Mouse (Mus musculus): ENCODE data around the gene Ptprt. TPM values are rescaled to one million over a fixed set of nuclear protein-coding genes. Genes with fewer than 3 reads are reported as not detected.

Gene Ptprt
- polyA plus RNA-seq, 1 experiment: 15.9 TPM

GRCm38 (mm10) chr2:162409245-162409644 lies 251.7 kb downstream of the Ptprt start:
- no peaks in the 10 kb centered on the region for H3K27me3 ChIP-seq (ENCODE audit: control insufficient read depth, insufficient read depth, low read length)
- no peak overlapping the region for H3K4me3 ChIP-seq (replicated peaks; ENCODE audit: insufficient read depth, low read depth, low read length)
- TF ChIP-seq POLR2A (IDR thresholded peaks at IDR 0.05; ENCODE audit: borderline replicate concordance, insufficient read depth, low read length): no peak
- TF ChIP-seq CTCF (IDR thresholded peaks at IDR 0.05; ENCODE audit: borderline replicate concordance, insufficient read depth, low read depth, low read length): no peak
- DNase-seq: peak in 1 of 2 experiments; percentile 17
- WGBS: 29% methylated on average over 8 of the region's 8 CpGs
- H3K4me1 ChIP-seq (ENCODE audit: control insufficient read depth, insufficient read depth, low read length): no peaks in the 10 kb centered on the region; the same call in 1 of the 2 replicates
- H3K27ac ChIP-seq (ENCODE audit: insufficient read depth, low read length): no peak overlapping the region

- whole genome bisulfite sequencing: 28% methylated on average over 6 of the region's 6 CpGs
- TF ChIP-seq CTCF (IDR thresholded peaks at IDR 0.05; ENCODE audit: borderline replicate concordance, insufficient read depth, low read depth, low read length) (no peak), POLR2A (IDR thresholded peaks at IDR 0.05; ENCODE audit: borderline replicate concordance, insufficient read depth, low read length) (no peak)
- Histone ChIP-seq H3K27ac (ENCODE audit: insufficient read depth, low read length) (no peak overlapping the region), H3K4me3 (replicated peaks; ENCODE audit: insufficient read depth, low read depth, low read length) (no peak overlapping the region), H3K27me3 (ENCODE audit: control insufficient read depth, insufficient read depth, low read length) (no peaks in the 10 kb centered on the region), H3K4me1 (ENCODE audit: control insufficient read depth, insufficient read depth, low read length) (peaks cover 5% of the 10 kb centered on the region)
- DNase-seq: peak in 1 of 2 experiments; percentile 20
Observed at GRCm38 (mm10) chr2:162401316-162402100, 259.4 kb downstream of the Ptprt start.

GRCm38 (mm10) chr2:162394601-162395000 lies 266.3 kb downstream of the Ptprt start:
- peak; percentile 43 to 61 for DNase-seq
- peaks cover 3% of the 10 kb centered on the region; the same call in 1 of the 2 replicates for H3K4me1 ChIP-seq (ENCODE audit: control insufficient read depth, insufficient read depth, low read length)
- no peak overlapping the region for H3K27ac ChIP-seq (ENCODE audit: insufficient read depth, low read length)
- TF ChIP-seq CTCF (IDR thresholded peaks at IDR 0.05; ENCODE audit: borderline replicate concordance, insufficient read depth, low read depth, low read length) (no peak), POLR2A (IDR thresholded peaks at IDR 0.05; ENCODE audit: borderline replicate concordance, insufficient read depth, low read length) (no peak)
- WGBS: 22% methylated on average over 6 of the region's 6 CpGs
- no peaks in the 10 kb centered on the region for H3K27me3 ChIP-seq (ENCODE audit: control insufficient read depth, insufficient read depth, low read length)
- no peak overlapping the region for H3K4me3 ChIP-seq (replicated peaks; ENCODE audit: insufficient read depth, low read depth, low read length)

- Histone ChIP-seq H3K4me1 (ENCODE audit: control insufficient read depth, insufficient read depth, low read length) (peaks cover 3% of the 10 kb centered on the region; the same call in 1 of the 2 replicates), H3K27ac (ENCODE audit: insufficient read depth, low read length) (no peak overlapping the region), H3K27me3 (ENCODE audit: control insufficient read depth, insufficient read depth, low read length) (no peaks in the 10 kb centered on the region), H3K4me3 (replicated peaks; ENCODE audit: insufficient read depth, low read depth, low read length) (no peak overlapping the region)
- no peak for TF ChIP-seq POLR2A (IDR thresholded peaks at IDR 0.05; ENCODE audit: borderline replicate concordance, insufficient read depth, low read length)
- TF ChIP-seq CTCF (IDR thresholded peaks at IDR 0.05; ENCODE audit: borderline replicate concordance, insufficient read depth, low read depth, low read length): no peak
- 28% methylated on average over 4 of the region's 4 CpGs for WGBS
- DNase-seq: peak; percentile 25 to 52
Observed at GRCm38 (mm10) chr2:162391834-162392233, 269.1 kb downstream of the Ptprt start.

- Histone ChIP-seq H3K4me1 (ENCODE audit: control insufficient read depth, insufficient read depth, low read length) (no peaks in the 10 kb centered on the region), H3K27me3 (ENCODE audit: control insufficient read depth, insufficient read depth, low read length) (no peaks in the 10 kb centered on the region), H3K27ac (ENCODE audit: insufficient read depth, low read length) (no peak overlapping the region), H3K4me3 (replicated peaks; ENCODE audit: insufficient read depth, low read depth, low read length) (no peak overlapping the region)
- DNase-seq: no peak
- TF ChIP-seq CTCF (IDR thresholded peaks at IDR 0.05; ENCODE audit: borderline replicate concordance, insufficient read depth, low read depth, low read length) (no peak), POLR2A (IDR thresholded peaks at IDR 0.05; ENCODE audit: borderline replicate concordance, insufficient read depth, low read length) (no peak)
- WGBS: 53% methylated on average over 7 of the region's 7 CpGs
Observed at GRCm38 (mm10) chr2:162377309-162377708, 283.6 kb downstream of the Ptprt start.

GRCm38 (mm10) chr2:162349047-162349446 lies 311.9 kb downstream of the Ptprt start:
- WGBS: 61% methylated on average over 1 of the region's 1 CpGs

GRCm38 (mm10) chr2:162341846-162342245 lies 319.1 kb downstream of the Ptprt start:
- DNase-seq: no peak
- TF ChIP-seq CTCF (IDR thresholded peaks at IDR 0.05; ENCODE audit: borderline replicate concordance, insufficient read depth, low read depth, low read length) (no peak), POLR2A (IDR thresholded peaks at IDR 0.05; ENCODE audit: borderline replicate concordance, insufficient read depth, low read length) (no peak)
- Histone ChIP-seq H3K27ac (ENCODE audit: insufficient read depth, low read length) (no peak overlapping the region), H3K4me3 (replicated peaks; ENCODE audit: insufficient read depth, low read depth, low read length) (no peak overlapping the region), H3K4me1 (ENCODE audit: control insufficient read depth, insufficient read depth, low read length) (no peaks in the 10 kb centered on the region), H3K27me3 (ENCODE audit: control insufficient read depth, insufficient read depth, low read length) (no peaks in the 10 kb centered on the region)
- 58% methylated on average over 2 of the region's 2 CpGs for WGBS

More at GRCm38 (mm10) chr2:162349047-162349446, 311.9 kb downstream of the Ptprt start:
- no peak for DNase-seq
- Histone ChIP-seq H3K27ac (ENCODE audit: insufficient read depth, low read length) (no peak overlapping the region), H3K4me1 (ENCODE audit: control insufficient read depth, insufficient read depth, low read length) (no peaks in the 10 kb centered on the region), H3K4me3 (replicated peaks; ENCODE audit: insufficient read depth, low read depth, low read length) (no peak overlapping the region), H3K27me3 (ENCODE audit: control insufficient read depth, insufficient read depth, low read length) (no peaks in the 10 kb centered on the region)
- TF ChIP-seq CTCF (IDR thresholded peaks at IDR 0.05; ENCODE audit: borderline replicate concordance, insufficient read depth, low read depth, low read length) (no peak), POLR2A (IDR thresholded peaks at IDR 0.05; ENCODE audit: borderline replicate concordance, insufficient read depth, low read length) (no peak)

GRCm38 (mm10) chr2:162340231-162340630 lies 320.7 kb downstream of the Ptprt start:
- H3K27me3 ChIP-seq (ENCODE audit: control insufficient read depth, insufficient read depth, low read length): no peaks in the 10 kb centered on the region
- WGBS: 88% methylated on average over 1 of the region's 1 CpGs
- TF ChIP-seq POLR2A (IDR thresholded peaks at IDR 0.05; ENCODE audit: borderline replicate concordance, insufficient read depth, low read length): no peak
- TF ChIP-seq CTCF (IDR thresholded peaks at IDR 0.05; ENCODE audit: borderline replicate concordance, insufficient read depth, low read depth, low read length): no peak
- no peak for DNase-seq
- no peaks in the 10 kb centered on the region for H3K4me1 ChIP-seq (ENCODE audit: control insufficient read depth, insufficient read depth, low read length)
- no peak overlapping the region for H3K27ac ChIP-seq (ENCODE audit: insufficient read depth, low read length)
- no peak overlapping the region for H3K4me3 ChIP-seq (replicated peaks; ENCODE audit: insufficient read depth, low read depth, low read length)

Data from cerebellum, adult 2 months (tissue).